Mouse (Mus musculus) kidney, postnatal 0 days (tissue): Measurements from ENCODE around the gene Cbfa2t2. TPM values are rescaled to one million over a fixed set of nuclear protein-coding genes. Genes with fewer than 3 reads are reported as not detected.

Experiments
- ATAC-seq: fragments of 200-750 bp; cut with Nextera tagmentation; replicated peaks from 2 replicates; pipeline ENCODE4 v1.8.0; 2017; ENCODE audit warnings: low read depth, moderate number of reproducible peaks, moderate TSS enrichment, moderate library complexity; ENCODE audit not compliant: low FRiP score
- DNase-seq: peaks from one replicate; pipeline ENCODE4 v3.0.0-alpha.2; 2016; ENCODE audit warnings: low spot score
- H3K27ac ChIP-seq: fragments of 300-500 bp; sonication (generic); 2 replicates; pipeline ENCODE4 v1.5.1; 2014; ENCODE audit warnings: mild to moderate bottlenecking
- H3K27me3 ChIP-seq: fragments of 300-500 bp; sonication (generic); 2 replicates; pipeline ENCODE4 v1.6.1; 2014; ENCODE audit warnings: low read length, mixed read lengths; ENCODE audit not compliant: insufficient read depth
- H3K36me3 ChIP-seq: fragments of 300-500 bp; sonication (generic); 2 replicates; pipeline ENCODE4 v1.6.1; 2014; ENCODE audit warnings: low read length, mixed read lengths; ENCODE audit not compliant: insufficient read depth
- H3K4me1 ChIP-seq: fragments of 300-500 bp; sonication (generic); replicated peaks from 2 replicates; pipeline ENCODE4 v1.6.1; 2014; ENCODE audit warnings: antibody characterized with exemption, low read length, mixed read lengths; ENCODE audit not compliant: insufficient read depth
- H3K4me2 ChIP-seq: fragments of 300-500 bp; sonication (generic); 2 replicates; pipeline ENCODE4 v1.6.1; 2014; ENCODE audit warnings: mild to moderate bottlenecking, low read length, moderate library complexity, mixed read lengths
- H3K4me3 ChIP-seq: fragments of 300-500 bp; sonication (generic); replicated peaks from 2 replicates; pipeline ENCODE4 v1.5.1; 2014; ENCODE audit warnings: low read depth, low read length
- H3K9ac ChIP-seq: fragments of 300-500 bp; sonication (generic); 2 replicates; pipeline ENCODE4 v1.6.1; 2014; ENCODE audit warnings: low read depth, low read length
- H3K9me3 ChIP-seq: fragments of 300-500 bp; sonication (generic); replicated peaks from 2 replicates; pipeline ENCODE4 v1.6.1; 2016; ENCODE audit warnings: low read length, inconsistent platforms, mixed read lengths
- CTCF ChIP-seq: IDR thresholded peaks from 2 replicates; pipeline ENCODE4 v1.5.1; 2016; ENCODE audit warnings: antibody characterized with exemption, low read depth, mild to moderate bottlenecking, moderate library complexity
- WGBS: fragments of 180-500 bp; shearing (Covaris S2); extraction: QIAGEN DNeasy Blood & Tissue Kit; methylation state at CpG from one replicate; pipeline ENCODE4 v1.1.7; 2014; 5-methylcytosine and 5-hydroxymethylcytosine counted together
- polyA plus RNA-seq: library from polyadenylated mRNA; unstranded; fragments of >200 nt; fragmentation: Nextera tagmentation; extraction: Ambion mirVana; gene quantifications from 2 replicates; pipeline ENCODE4 v1.2.1, GENCODE M21; 2015

The Cbfa2t2 gene
- polyA plus RNA-seq, 1 experiment from 2014 or later = 23.6 TPM

- WGBS = 32% methylated on average over 1 of the region's 1 CpGs
- no peak for ATAC-seq
Measured at GRCm38 (mm10) chr2:154401976-154402375, 34.3 kb upstream of the Cbfa2t2 start.

GRCm38 (mm10) chr2:154402811-154403210 is 33.5 kb upstream of the Cbfa2t2 start:
- Histone ChIP-seq H3K9me3 (no peaks in the 10 kb centered on the region), H3K4me2 (no peak overlapping the region), H3K9ac (no peak overlapping the region), H3K36me3 (0 out of 2 replicates have a peak, but pooled peaks cover 3% of the 10 kb centered on the region), H3K4me1 (peaks cover 11% of the 10 kb centered on the region; the same call in 1 of the 2 replicates), H3K4me3 (no peak overlapping the region), H3K27me3 (no peaks in the 10 kb centered on the region), H3K27ac (peak overlapping the region; percentile 63; the same call in 1 of the 2 replicates)
- ATAC-seq (peak; percentile 74), DNase-seq (peak; percentile 95)
- peak; percentile 38; the same call in 1 of the 2 replicates for TF ChIP-seq CTCF
- WGBS = 9% methylated on average over 7 of the region's 7 CpGs

More at GRCm38 (mm10) chr2:154401976-154402375, 34.3 kb upstream of the Cbfa2t2 start:
- Histone ChIP-seq H3K27ac (no peak overlapping the region), H3K27me3 (no peaks in the 10 kb centered on the region), H3K4me3 (no peak overlapping the region), H3K9ac (no peak overlapping the region), H3K36me3 (0 out of 2 replicates have a peak, but pooled peaks cover 3% of the 10 kb centered on the region), H3K9me3 (no peaks in the 10 kb centered on the region), H3K4me1 (peaks cover 7% of the 10 kb centered on the region; the same call in 1 of the 2 replicates), H3K4me2 (no peak overlapping the region)
- no peak for TF ChIP-seq CTCF
- no peak for DNase-seq

GRCm38 (mm10) chr2:154405447-154405994 is 30.8 kb upstream of the Cbfa2t2 start:
- H3K9me3 ChIP-seq = no peaks in the 10 kb centered on the region
- ATAC-seq = no peak
- no peak overlapping the region for H3K4me2 ChIP-seq
- no peaks in the 10 kb centered on the region for H3K27me3 ChIP-seq
- no peak overlapping the region for H3K9ac ChIP-seq
- no peak overlapping the region for H3K4me3 ChIP-seq
- no peaks in the 10 kb centered on the region for H3K36me3 ChIP-seq
- peak; percentile 42 for DNase-seq
- H3K4me1 ChIP-seq = peaks cover 11% of the 10 kb centered on the region; the same call in 1 of the 2 replicates
- no peak for TF ChIP-seq CTCF
- WGBS = 49% methylated on average over 5 of the region's 5 CpGs
- no peak overlapping the region for H3K27ac ChIP-seq

- peak overlapping the region; percentile 76 for H3K4me2 ChIP-seq
- no peak for DNase-seq
Measured at GRCm38 (mm10) chr2:154407063-154407642, 29.1 kb upstream of the Cbfa2t2 start.

GRCm38 (mm10) chr2:154407643-154408445 is 28.4 kb upstream of the Cbfa2t2 start, which contains the start of gene Snta1:
Gene Snta1, minus strand, starts transcription at chr2:154408099.
- peak within 1 kb of the TSS; percentile 77 for H3K9ac ChIP-seq
- no peaks in the 10 kb centered on the region for H3K36me3 ChIP-seq
- WGBS = 2% methylated on average over 82 of the region's 84 CpGs
- TF ChIP-seq CTCF = no peak
- peak within 1 kb of the TSS; percentile 57 for H3K4me3 ChIP-seq
- peak; percentile 82 for DNase-seq
- ATAC-seq = peak; percentile 92
- H3K4me2 ChIP-seq = peak within 1 kb of the TSS; percentile 76
- peaks cover 10% of the 10 kb centered on the region; the same call in 1 of the 2 replicates for H3K4me1 ChIP-seq
- peak within 1 kb of the TSS; percentile 60 for H3K27ac ChIP-seq
- H3K27me3 ChIP-seq = no peaks in the 10 kb centered on the region
- H3K9me3 ChIP-seq = no peaks in the 10 kb centered on the region

More at GRCm38 (mm10) chr2:154407063-154407642, 29.1 kb upstream of the Cbfa2t2 start:
- Histone ChIP-seq H3K27me3 (no peaks in the 10 kb centered on the region), H3K9me3 (no peaks in the 10 kb centered on the region), H3K9ac (peak overlapping the region; percentile 77), H3K36me3 (no peaks in the 10 kb centered on the region), H3K27ac (no peak overlapping the region), H3K4me3 (peak overlapping the region; percentile 57), H3K4me1 (peaks cover 11% of the 10 kb centered on the region; the same call in 1 of the 2 replicates)
- 29% methylated on average over 11 of the region's 11 CpGs for WGBS
- TF ChIP-seq CTCF = no peak
- no peak for ATAC-seq

GRCm38 (mm10) chr2:154410355-154410754 is 25.9 kb upstream of the Cbfa2t2 start:
- DNase-seq = no peak
- TF ChIP-seq CTCF = no peak
- no peaks in the 10 kb centered on the region for H3K36me3 ChIP-seq
- H3K9me3 ChIP-seq = no peaks in the 10 kb centered on the region
- H3K27ac ChIP-seq = no peak overlapping the region
- 0 out of 2 replicates have a peak, but pooled peaks cover 4% of the 10 kb centered on the region for H3K4me1 ChIP-seq
- WGBS = 46% methylated on average over 2 of the region's 2 CpGs
- no peak overlapping the region for H3K4me3 ChIP-seq
- H3K27me3 ChIP-seq = no peaks in the 10 kb centered on the region
- no peak overlapping the region for H3K9ac ChIP-seq
- no peak for ATAC-seq
- H3K4me2 ChIP-seq = no peak overlapping the region
